Mouse (Mus musculus) retina, postnatal 1 day (tissue): ENCODE data around the gene Rps12.
A peak's percentile ranks its signal among the peaks of the same experiment; 100 is the strongest.

Experiments used
- DNase-seq: peaks from one replicate; pipeline ENCODE4 v3.0.0-alpha.2; 2012

Rps12 gene

GRCm38 (mm10) chr10:23784121-23784520 lies 3.0 kb downstream of the Rps12 start:
- no peak for DNase-seq

GRCm38 (mm10) chr10:23783493-23783884 lies 3.6 kb downstream of the Rps12 start:
- no peak for DNase-seq

GRCm38 (mm10) chr10:23782855-23783492 lies 4.1 kb downstream of the Rps12 start:
- no peak for DNase-seq

GRCm38 (mm10) chr10:23781760-23782735 lies 5.0 kb downstream of the Rps12 start:
- DNase-seq, result no peak

- no peak for DNase-seq
These were observed 6.4 kb downstream of the Rps12 start for GRCm38 (mm10) chr10:23780539-23781275.

- peak; percentile 56 for DNase-seq
These were observed 9.7 kb downstream of the Rps12 start for GRCm38 (mm10) chr10:23777288-23777945.

GRCm38 (mm10) chr10:23754166-23754565 lies 32.9 kb downstream of the Rps12 start:
- DNase-seq, result no peak
